Mouse (Mus musculus): ENCODE measurements around the gene Tmem189. TPM values are rescaled to one million over a fixed set of nuclear protein-coding genes. Genes with fewer than 3 reads are reported as not detected.
"Not testable (repeated sequence)": the region's sequence is repeated elsewhere in the genome, so short reads cannot be mapped to it uniquely, and the experiment has no call there.

Tmem189 gene
- polyA plus RNA-seq, 1 experiment from 2014 or later = 40.6 TPM

DNA sequence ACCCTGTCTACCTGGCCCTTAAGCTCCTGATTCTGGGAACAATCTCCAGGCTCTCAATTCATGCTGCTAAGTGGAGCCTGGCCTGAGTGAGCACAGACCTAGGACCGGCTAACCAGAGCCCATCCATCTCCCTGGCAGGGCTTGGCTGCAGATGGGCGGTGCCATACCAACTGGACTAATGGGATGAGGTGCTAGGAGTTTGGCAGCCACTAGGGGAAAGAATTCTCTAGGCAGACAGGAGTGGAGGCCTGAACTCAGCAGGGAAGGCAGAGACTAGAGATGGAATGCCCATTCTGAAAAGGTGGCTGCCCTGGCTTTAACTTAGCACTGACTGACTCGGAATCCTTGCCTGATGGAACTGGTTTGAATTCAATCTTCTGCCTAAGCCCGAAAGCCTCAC is 43.2 kb downstream of the Tmem189 start:
- H3K4me3 ChIP-seq (ENCODE audit: low read depth, low read length) = no peak overlapping the region
- no peak overlapping the region for H3K4me2 ChIP-seq (ENCODE audit: low read depth, low read length)
- DNase-seq (ENCODE audit: low spot score) (no peak), ATAC-seq (ENCODE audit: low read depth) (no peak)
- H3K4me1 ChIP-seq (ENCODE audit: control insufficient read depth, insufficient read depth, low read length) = no peaks in the 10 kb centered on the region
- H3K9me3 ChIP-seq (ENCODE audit: control insufficient read depth, low read length) = no peaks in the 10 kb centered on the region
- peaks cover 62% of the 10 kb centered on the region for H3K36me3 ChIP-seq (ENCODE audit: control insufficient read depth, insufficient read depth, low read length)
- 80% methylated on average over 4 of the region's 4 CpGs for WGBS
- no peak overlapping the region for H3K27ac ChIP-seq (replicated peaks; ENCODE audit: low read depth, low read length)
- H3K27me3 ChIP-seq (replicated peaks; ENCODE audit: control insufficient read depth, insufficient read depth, low read length) = no peaks in the 10 kb centered on the region
- no peak overlapping the region for H3K9ac ChIP-seq (ENCODE audit: low read depth, low read length)

DNA sequence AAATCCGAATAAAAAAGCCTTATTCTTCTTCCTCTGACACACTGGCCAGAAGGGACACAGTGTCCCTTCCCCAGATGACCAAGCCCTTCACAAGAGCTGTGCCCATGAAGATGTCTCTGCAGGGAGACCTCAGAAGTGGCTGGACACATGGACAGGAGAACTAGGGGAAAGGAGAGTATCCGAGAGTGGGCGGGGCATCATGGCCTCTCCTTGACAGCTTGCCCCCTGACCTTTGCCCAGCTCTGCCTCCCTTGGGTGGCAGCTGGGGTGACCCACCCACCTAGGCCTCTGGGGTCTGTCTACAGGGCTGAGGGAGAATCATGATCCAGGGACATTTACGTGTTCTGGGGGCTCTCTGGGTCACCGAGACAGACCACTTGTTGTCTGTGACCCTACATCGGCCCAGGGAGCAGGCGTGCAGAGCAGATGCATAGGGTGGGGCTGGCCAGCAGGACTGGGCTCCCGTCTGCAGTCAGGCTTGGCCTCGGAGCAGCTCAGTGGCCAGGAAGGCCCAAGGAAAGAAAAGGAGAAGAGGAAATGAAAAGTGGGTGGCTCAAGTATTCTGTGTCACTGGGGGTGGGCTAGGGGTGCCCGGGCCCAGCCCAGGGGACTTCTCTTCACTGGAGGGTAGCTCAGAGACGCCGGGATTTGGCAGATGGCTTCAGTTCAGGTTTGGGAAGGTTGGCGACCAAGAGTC is 46.1 kb downstream of the Tmem189 start:
- 78% methylated on average over 11 of the region's 13 CpGs for WGBS
- H3K27ac ChIP-seq (replicated peaks; ENCODE audit: low read depth, low read length); H3K4me2 ChIP-seq (ENCODE audit: low read depth, low read length); H3K4me1 ChIP-seq (ENCODE audit: control insufficient read depth, insufficient read depth, low read length); H3K9me3 ChIP-seq (ENCODE audit: control insufficient read depth, low read length); H3K9ac ChIP-seq (ENCODE audit: low read depth, low read length); H3K4me3 ChIP-seq (ENCODE audit: low read depth, low read length); H3K27me3 ChIP-seq (replicated peaks; ENCODE audit: control insufficient read depth, insufficient read depth, low read length); ATAC-seq (ENCODE audit: low read depth); DNase-seq (ENCODE audit: low spot score): not testable (repeated sequence)
- peaks cover 46% of the 10 kb centered on the region for H3K36me3 ChIP-seq (ENCODE audit: control insufficient read depth, insufficient read depth, low read length)

DNA sequence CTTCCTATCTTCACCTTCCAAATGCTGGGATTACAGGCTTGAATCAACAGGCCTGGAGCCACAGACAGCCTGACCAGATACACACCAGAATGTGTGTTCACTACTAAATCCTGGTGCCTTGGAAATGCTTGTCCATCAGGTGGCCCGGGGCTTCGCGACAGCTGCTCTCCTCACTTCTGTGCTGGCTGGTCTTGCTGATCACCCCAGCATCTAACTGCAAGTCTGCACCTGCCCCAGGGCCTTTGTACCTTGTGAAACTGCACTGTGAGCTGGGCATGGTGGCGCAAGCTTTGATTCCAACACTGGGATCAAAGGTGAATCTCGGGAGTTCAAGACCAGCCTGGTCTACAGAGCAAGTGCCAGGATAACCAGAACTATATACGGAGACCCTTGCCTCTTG is 47.5 kb downstream of the Tmem189 start:
- Histone ChIP-seq H3K4me2 (ENCODE audit: low read depth, low read length) (no peak overlapping the region), H3K9ac (ENCODE audit: low read depth, low read length) (no peak overlapping the region), H3K36me3 (ENCODE audit: control insufficient read depth, insufficient read depth, low read length) (peaks cover 35% of the 10 kb centered on the region), H3K4me3 (ENCODE audit: low read depth, low read length) (no peak overlapping the region), H3K27me3 (replicated peaks; ENCODE audit: control insufficient read depth, insufficient read depth, low read length) (no peaks in the 10 kb centered on the region), H3K9me3 (ENCODE audit: control insufficient read depth, low read length) (no peaks in the 10 kb centered on the region), H3K27ac (replicated peaks; ENCODE audit: low read depth, low read length) (no peak overlapping the region), H3K4me1 (ENCODE audit: control insufficient read depth, insufficient read depth, low read length) (no peaks in the 10 kb centered on the region)
- DNase-seq (ENCODE audit: low spot score) = no peak
- 87% methylated on average over 6 of the region's 6 CpGs for WGBS
- no peak for ATAC-seq (ENCODE audit: low read depth)

DNA sequence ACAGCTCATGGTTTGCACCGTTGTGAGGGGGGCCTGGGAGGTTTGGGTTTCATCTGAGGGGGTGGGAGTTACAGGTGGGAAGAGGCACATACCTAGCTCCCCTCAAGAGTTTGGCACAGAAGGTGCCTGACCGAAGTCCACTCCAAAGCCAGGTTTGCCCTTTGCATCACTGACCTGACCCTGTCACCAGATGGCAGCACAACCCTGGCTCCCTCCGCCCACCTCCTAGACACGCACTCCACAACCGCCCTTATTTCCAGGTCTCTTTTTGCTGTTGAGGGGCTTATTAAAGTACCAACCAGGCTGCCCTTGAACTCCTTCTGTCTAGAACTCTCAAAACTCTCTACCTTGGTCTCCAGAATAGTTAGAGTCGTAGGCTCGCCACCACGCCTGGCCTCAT is 48.3 kb downstream of the Tmem189 start:
- no peak overlapping the region for H3K4me2 ChIP-seq (ENCODE audit: low read depth, low read length)
- H3K36me3 ChIP-seq (ENCODE audit: control insufficient read depth, insufficient read depth, low read length) = peaks cover 30% of the 10 kb centered on the region
- ATAC-seq (ENCODE audit: low read depth) (peak; percentile 34; the same call in 1 of the 2 replicates), DNase-seq (ENCODE audit: low spot score) (no peak)
- WGBS = 51% methylated on average over 8 of the region's 8 CpGs
- no peaks in the 10 kb centered on the region for H3K27me3 ChIP-seq (replicated peaks; ENCODE audit: control insufficient read depth, insufficient read depth, low read length)
- H3K4me1 ChIP-seq (ENCODE audit: control insufficient read depth, insufficient read depth, low read length) = no peaks in the 10 kb centered on the region
- no peak overlapping the region for H3K4me3 ChIP-seq (ENCODE audit: low read depth, low read length)
- H3K27ac ChIP-seq (replicated peaks; ENCODE audit: low read depth, low read length) = no peak overlapping the region
- no peaks in the 10 kb centered on the region for H3K9me3 ChIP-seq (ENCODE audit: control insufficient read depth, low read length)
- no peak overlapping the region for H3K9ac ChIP-seq (ENCODE audit: low read depth, low read length)

DNA sequence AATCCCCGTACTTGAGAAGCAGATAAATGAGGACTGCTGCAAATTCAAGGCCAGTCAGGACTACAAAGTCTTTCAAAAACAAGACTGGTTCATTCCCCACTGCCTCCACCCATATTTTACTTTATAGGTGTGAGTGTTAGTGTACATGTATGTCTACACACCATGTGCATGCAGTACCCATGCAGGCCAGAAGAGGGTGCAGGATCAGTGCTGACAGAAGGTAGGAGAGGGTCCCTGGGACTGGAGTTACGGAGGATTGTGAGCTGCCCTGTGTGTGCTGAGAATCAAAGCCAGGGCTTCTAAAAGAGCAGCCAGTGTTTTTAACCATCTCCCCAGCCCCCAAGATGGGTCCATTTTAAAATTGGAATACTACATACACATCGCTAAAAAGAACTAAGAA is 49.3 kb downstream of the Tmem189 start:
- Histone ChIP-seq H3K27ac (replicated peaks; ENCODE audit: low read depth, low read length) (no peak overlapping the region), H3K9me3 (ENCODE audit: control insufficient read depth, low read length) (no peaks in the 10 kb centered on the region), H3K9ac (ENCODE audit: low read depth, low read length) (no peak overlapping the region), H3K36me3 (ENCODE audit: control insufficient read depth, insufficient read depth, low read length) (peaks cover 24% of the 10 kb centered on the region), H3K27me3 (replicated peaks; ENCODE audit: control insufficient read depth, insufficient read depth, low read length) (no peaks in the 10 kb centered on the region), H3K4me1 (ENCODE audit: control insufficient read depth, insufficient read depth, low read length) (no peaks in the 10 kb centered on the region), H3K4me2 (ENCODE audit: low read depth, low read length) (no peak overlapping the region), H3K4me3 (ENCODE audit: low read depth, low read length) (no peak overlapping the region)
- ATAC-seq (ENCODE audit: low read depth) (no peak), DNase-seq (ENCODE audit: low spot score) (no peak)
- 81% methylated on average over 3 of the region's 3 CpGs for WGBS

DNA sequence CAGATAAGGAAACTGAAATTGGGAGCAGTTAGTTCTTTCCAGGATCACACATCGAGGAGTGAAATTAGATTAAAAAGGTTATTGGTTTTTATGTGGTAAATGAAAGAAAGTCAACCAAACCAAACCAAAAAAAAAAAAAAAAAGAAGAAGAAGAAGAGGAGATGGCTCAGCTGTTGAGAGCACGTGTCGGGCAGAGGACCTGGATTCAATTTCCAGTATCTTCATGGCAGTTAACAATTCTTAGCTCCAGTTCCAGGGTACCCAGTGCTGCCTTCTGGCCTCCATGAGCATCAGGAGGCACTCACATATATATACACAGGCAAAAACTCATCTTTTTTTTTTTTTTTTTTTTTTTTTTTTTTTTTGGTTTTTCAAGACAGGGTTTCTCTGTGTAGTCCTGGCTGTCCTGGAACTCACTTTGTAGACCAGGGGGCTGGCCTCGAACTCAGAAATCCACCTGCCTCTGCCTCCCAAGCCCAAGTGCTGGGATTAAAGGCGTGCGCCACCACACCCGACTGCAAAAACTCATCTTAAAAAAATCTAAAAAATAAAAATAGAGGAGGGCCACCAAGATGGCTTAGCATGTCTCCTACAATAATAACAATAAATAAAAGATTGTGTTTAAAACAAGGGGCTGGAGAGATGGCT is 54.6 kb downstream of the Tmem189 start:
- no peaks in the 10 kb centered on the region for H3K36me3 ChIP-seq (ENCODE audit: control insufficient read depth, insufficient read depth, low read length)
- H3K4me3 ChIP-seq (ENCODE audit: low read depth, low read length) = peak overlapping the region; percentile 33
- no peaks in the 10 kb centered on the region for H3K27me3 ChIP-seq (replicated peaks; ENCODE audit: control insufficient read depth, insufficient read depth, low read length)
- H3K4me2 ChIP-seq (ENCODE audit: low read depth, low read length) = peak overlapping the region; percentile 58
- peak overlapping the region; percentile 46; the same call in 1 of the 2 replicates for H3K9ac ChIP-seq (ENCODE audit: low read depth, low read length)
- no peak overlapping the region for H3K27ac ChIP-seq (replicated peaks; ENCODE audit: low read depth, low read length)
- peaks cover 15% of the 10 kb centered on the region for H3K4me1 ChIP-seq (ENCODE audit: control insufficient read depth, insufficient read depth, low read length)
- ATAC-seq (ENCODE audit: low read depth) (no peak), DNase-seq (ENCODE audit: low spot score) (no peak)
- no peaks in the 10 kb centered on the region for H3K9me3 ChIP-seq (ENCODE audit: control insufficient read depth, low read length)
- WGBS = 71% methylated on average over 7 of the region's 7 CpGs

DNA sequence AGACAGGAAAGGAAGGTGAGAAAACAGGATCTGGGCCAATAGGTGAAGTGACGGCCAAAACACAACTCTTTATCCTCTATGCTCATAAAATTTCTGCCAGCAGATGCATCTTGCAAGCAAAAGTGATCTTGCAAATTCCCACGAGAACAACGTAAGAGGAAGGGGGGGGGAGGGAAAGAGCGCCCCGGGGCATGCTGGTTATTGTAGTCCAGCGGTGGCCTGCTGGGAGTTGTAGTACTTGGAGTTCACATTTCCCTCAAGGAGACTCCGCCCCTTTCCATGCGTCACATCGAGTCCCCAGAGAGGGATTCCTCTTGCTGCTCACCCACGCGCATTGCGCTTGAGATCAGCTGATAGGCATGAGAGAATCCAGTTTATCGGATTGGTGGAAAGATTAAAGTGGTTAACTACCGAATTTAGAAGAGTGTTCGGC is 55.3 kb downstream of the Tmem189 start:
- peak overlapping the region; percentile 33 for H3K4me3 ChIP-seq (ENCODE audit: low read depth, low read length)
- WGBS = 0% methylated on average over 15 of the region's 15 CpGs
- H3K27ac ChIP-seq (replicated peaks; ENCODE audit: low read depth, low read length) = peak overlapping the region; percentile 63
- ATAC-seq (ENCODE audit: low read depth) (peak; percentile 50), DNase-seq (ENCODE audit: low spot score) (peak; percentile 99)
- H3K4me2 ChIP-seq (ENCODE audit: low read depth, low read length) = peak overlapping the region; percentile 58
- no peaks in the 10 kb centered on the region for H3K27me3 ChIP-seq (replicated peaks; ENCODE audit: control insufficient read depth, insufficient read depth, low read length)
- no peaks in the 10 kb centered on the region for H3K9me3 ChIP-seq (ENCODE audit: control insufficient read depth, low read length)
- peaks cover 21% of the 10 kb centered on the region for H3K4me1 ChIP-seq (ENCODE audit: control insufficient read depth, insufficient read depth, low read length)
- H3K9ac ChIP-seq (ENCODE audit: low read depth, low read length) = peak overlapping the region; percentile 47
- no peaks in the 10 kb centered on the region for H3K36me3 ChIP-seq (ENCODE audit: control insufficient read depth, insufficient read depth, low read length)

DNA sequence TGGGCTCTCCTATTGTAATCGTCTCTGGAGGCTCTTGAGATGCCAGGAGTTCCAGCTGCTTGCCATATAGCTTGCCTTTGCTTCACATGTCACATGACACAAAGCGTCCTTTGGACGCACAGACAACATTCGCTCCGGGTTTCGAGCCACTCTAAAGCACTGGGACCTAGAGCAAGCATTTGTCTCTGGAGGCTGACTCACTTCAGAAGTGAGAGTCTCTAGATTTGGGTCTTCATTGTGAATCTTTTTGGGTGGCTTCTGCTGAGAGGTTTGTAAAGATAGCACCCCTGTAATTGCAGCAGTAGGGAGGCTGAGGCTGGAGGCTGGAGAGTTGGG is 56.1 kb downstream of the Tmem189 start:
- Histone ChIP-seq H3K9me3 (ENCODE audit: control insufficient read depth, low read length) (no peaks in the 10 kb centered on the region), H3K27ac (replicated peaks; ENCODE audit: low read depth, low read length) (no peak overlapping the region), H3K4me3 (ENCODE audit: low read depth, low read length) (no peak overlapping the region), H3K4me2 (ENCODE audit: low read depth, low read length) (no peak overlapping the region), H3K4me1 (ENCODE audit: control insufficient read depth, insufficient read depth, low read length) (peaks cover 24% of the 10 kb centered on the region), H3K27me3 (replicated peaks; ENCODE audit: control insufficient read depth, insufficient read depth, low read length) (no peaks in the 10 kb centered on the region), H3K36me3 (ENCODE audit: control insufficient read depth, insufficient read depth, low read length) (no peaks in the 10 kb centered on the region), H3K9ac (ENCODE audit: low read depth, low read length) (no peak overlapping the region)
- ATAC-seq (ENCODE audit: low read depth) (no peak), DNase-seq (ENCODE audit: low spot score) (no peak)
- 90% methylated on average over 6 of the region's 6 CpGs for WGBS
